Mouse (Mus musculus) heart, postnatal 0 days (tissue): ENCODE results near the gene Pigg. TPM values are rescaled to one million over a fixed set of nuclear protein-coding genes. Genes with fewer than 3 reads are reported as not detected.

Experiments
- ATAC-seq: fragments of 200-750 bp; cut with Nextera tagmentation; 2 replicates; pipeline ENCODE4 v1.8.0; 2017; ENCODE audit warnings: low read depth, moderate number of reproducible peaks, moderate library complexity; ENCODE audit not compliant: insufficient read depth
- DNase-seq: peaks from one replicate; pipeline ENCODE4 v3.0.0-alpha.2; 2016; ENCODE audit warnings: low spot score
- H3K27ac ChIP-seq: fragments of 300-500 bp; sonication (generic); 2 replicates; pipeline ENCODE4 v1.5.1; 2014; ENCODE audit warnings: low read depth, mild to moderate bottlenecking
- H3K27me3 ChIP-seq: fragments of 300-500 bp; sonication (generic); 2 replicates; pipeline ENCODE4 v1.6.1; 2014; ENCODE audit warnings: low read length, mixed read lengths; ENCODE audit not compliant: control insufficient read depth, insufficient read depth
- H3K36me3 ChIP-seq: fragments of 300-500 bp; sonication (generic); replicated peaks from 2 replicates; pipeline ENCODE4 v1.6.1; 2014; ENCODE audit warnings: low read length, mixed read lengths; ENCODE audit not compliant: control insufficient read depth, insufficient read depth
- H3K4me1 ChIP-seq: fragments of 300-500 bp; sonication (generic); 2 replicates; pipeline ENCODE4 v1.6.1; 2014; ENCODE audit warnings: antibody characterized with exemption; ENCODE audit not compliant: control insufficient read depth, insufficient read depth
- H3K4me2 ChIP-seq: fragments of 300-500 bp; sonication (generic); 2 replicates; pipeline ENCODE4 v1.6.1; 2014; ENCODE audit warnings: low read depth, mild to moderate bottlenecking, low read length, moderate library complexity
- H3K4me3 ChIP-seq: fragments of 300-500 bp; sonication (generic); 2 replicates; pipeline ENCODE4 v1.5.1; 2014; ENCODE audit warnings: low read depth, low read length
- H3K9ac ChIP-seq: fragments of 300-500 bp; sonication (generic); replicated peaks from 2 replicates; pipeline ENCODE4 v1.6.1; 2014; ENCODE audit warnings: low read depth, low read length, mixed read lengths
- H3K9me3 ChIP-seq: fragments of 300-500 bp; sonication (generic); replicated peaks from 2 replicates; pipeline ENCODE4 v1.6.1; 2016; ENCODE audit warnings: low read length; ENCODE audit not compliant: control insufficient read depth
- CTCF ChIP-seq: IDR thresholded peaks from 2 replicates; pipeline ENCODE4 v1.5.1; 2016; ENCODE audit warnings: antibody characterized with exemption, control low read depth, low read depth
- EP300 ChIP-seq: IDR thresholded peaks from 2 replicates; pipeline ENCODE4 v1.6.1; 2016; ENCODE audit warnings: antibody characterized with exemption, low read depth
- WGBS: fragments of 180-500 bp; shearing (Covaris S2); extraction: QIAGEN DNeasy Blood & Tissue Kit; methylation state at CpG from one replicate; pipeline ENCODE4 v1.1.7; 2014; 5-methylcytosine and 5-hydroxymethylcytosine counted together
- polyA plus RNA-seq: library from polyadenylated mRNA; unstranded; fragments of >200 nt; fragmentation: Nextera tagmentation; extraction: Ambion mirVana; gene quantifications from 2 replicates; pipeline ENCODE4 v1.2.1, GENCODE M21; 2015
- total RNA-seq: library from RNA; depleted of rRNA; stranded (reverse); fragments of >200 nt; gene quantifications from 2 replicates; pipeline ENCODE4 v1.2.3, GENCODE M21; 2014; ENCODE audit warnings: low replicate concordance

Pigg gene
- total and polyA plus RNA-seq, 2 experiments from 2014 or later, result 4.6 to 6.5 TPM

- TF ChIP-seq CTCF (no peak), EP300 (no peak)
- Histone ChIP-seq H3K27me3 (peaks cover 96% of the 10 kb centered on the region), H3K36me3 (no peaks in the 10 kb centered on the region), H3K4me2 (peak within 1 kb of the TSS; percentile 93), H3K9ac (no peak within 1 kb of the TSS; the same call in 1 of the 2 replicates), H3K27ac (no peak within 1 kb of the TSS), H3K4me1 (peaks cover 9% of the 10 kb centered on the region; the same call in 1 of the 2 replicates), H3K4me3 (peak within 1 kb of the TSS; percentile 59), H3K9me3 (no peaks in the 10 kb centered on the region)
- DNase-seq (no peak), ATAC-seq (no peak; the same call in 1 of the 2 replicates)
- WGBS, result under 1% methylated on average over 19 of the region's 36 CpGs
These were observed 55.5 kb downstream of the Pigg start, which contains the start of gene Gm42517 for GRCm38 (mm10) chr5:108367871-108368332. Gm42517 (minus strand) TSS chr5:108367922.

- TF ChIP-seq EP300, result no peak
- TF ChIP-seq CTCF, result no peak
- Histone ChIP-seq H3K9me3 (no peaks in the 10 kb centered on the region), H3K4me2 (peak overlapping the region; percentile 93), H3K27me3 (peaks cover 92% of the 10 kb centered on the region), H3K27ac (no peak overlapping the region), H3K36me3 (no peaks in the 10 kb centered on the region), H3K4me1 (peaks cover 9% of the 10 kb centered on the region; the same call in 1 of the 2 replicates), H3K9ac (no peak overlapping the region), H3K4me3 (peak overlapping the region; percentile 59)
- DNase-seq (no peak), ATAC-seq (no peak)
- 6% methylated on average over 6 of the region's 6 CpGs for WGBS
These were observed 56.0 kb downstream of the Pigg start for GRCm38 (mm10) chr5:108368446-108368845.

DNA sequence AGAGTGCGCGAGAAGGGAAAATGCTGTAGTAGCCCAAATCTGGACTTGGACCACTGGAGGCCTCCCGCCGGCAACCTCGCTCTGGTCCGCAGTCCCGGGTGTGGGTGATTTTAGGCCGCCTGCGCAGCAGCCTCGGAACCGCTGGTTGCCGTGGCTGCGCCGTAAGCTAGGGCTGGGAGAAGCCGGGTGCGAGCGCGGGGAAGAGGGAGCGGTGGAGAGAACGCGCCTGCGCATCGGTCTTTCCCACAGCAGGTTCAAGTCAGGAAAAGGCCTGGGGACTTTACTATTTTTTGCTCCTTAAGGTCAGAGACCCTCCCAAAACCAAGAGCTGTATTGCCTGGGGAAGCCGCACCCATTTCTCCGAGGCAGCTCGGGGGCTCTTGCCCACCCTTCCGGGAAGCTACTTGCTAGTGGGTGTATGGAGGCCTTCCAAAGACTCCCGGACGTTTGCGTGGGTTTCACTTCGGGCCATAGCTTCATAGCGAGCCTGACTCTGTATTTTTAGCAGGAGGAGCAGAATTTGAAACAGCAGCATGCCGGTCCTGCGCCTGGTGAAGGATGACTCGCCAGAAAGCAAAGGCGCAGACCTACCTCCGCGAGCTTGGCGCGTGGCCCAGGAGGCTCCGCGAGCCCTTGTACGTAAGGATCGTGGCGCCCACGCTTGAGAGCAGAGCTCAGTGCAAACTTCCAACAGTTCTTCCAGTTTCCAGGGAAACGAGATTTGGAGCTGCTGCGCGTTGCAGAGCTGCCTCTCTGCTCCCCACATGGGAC, 56.6 kb downstream of the Pigg start:
- Histone ChIP-seq H3K4me2 (peak overlapping the region; percentile 82), H3K9ac (no peak overlapping the region), H3K36me3 (no peaks in the 10 kb centered on the region), H3K27ac (no peak overlapping the region), H3K4me3 (peak overlapping the region; percentile 59), H3K27me3 (peaks cover 86% of the 10 kb centered on the region), H3K9me3 (no peaks in the 10 kb centered on the region), H3K4me1 (peaks cover 9% of the 10 kb centered on the region; the same call in 1 of the 2 replicates)
- TF ChIP-seq CTCF (no peak), EP300 (no peak)
- no peak; the same call in 1 of the 2 replicates for ATAC-seq
- no peak for DNase-seq
- WGBS, result 1% methylated on average over 49 of the region's 49 CpGs

DNA sequence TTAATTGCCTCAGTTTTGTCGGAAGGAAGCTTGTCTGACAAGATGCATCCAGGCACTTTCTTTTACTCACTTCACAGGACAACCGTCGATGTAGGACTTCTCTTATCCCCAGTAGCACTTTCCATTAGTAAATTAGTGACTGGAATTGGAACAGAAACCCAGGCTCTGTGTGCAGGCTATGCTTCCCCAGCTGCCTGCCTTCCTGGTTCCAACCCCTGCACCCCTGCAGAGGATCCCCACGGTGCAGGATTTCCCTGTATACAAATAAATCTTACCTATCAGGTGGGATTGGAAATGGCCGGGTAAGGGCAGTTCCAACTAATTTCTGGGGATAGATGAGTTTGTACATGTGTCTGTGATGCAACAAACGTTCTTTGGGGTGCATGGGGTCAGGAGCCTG, 57.6 kb downstream of the Pigg start:
- Histone ChIP-seq H3K4me3 (no peak overlapping the region), H3K9me3 (no peaks in the 10 kb centered on the region), H3K9ac (no peak overlapping the region), H3K36me3 (no peaks in the 10 kb centered on the region), H3K4me1 (peaks cover 9% of the 10 kb centered on the region; the same call in 1 of the 2 replicates), H3K4me2 (no peak overlapping the region), H3K27me3 (peaks cover 77% of the 10 kb centered on the region), H3K27ac (no peak overlapping the region)
- TF ChIP-seq CTCF (no peak), EP300 (no peak)
- DNase-seq, result no peak
- ATAC-seq, result no peak
- WGBS, result 4% methylated on average over 6 of the region's 6 CpGs

- H3K9me3 ChIP-seq, result no peaks in the 10 kb centered on the region
- H3K27me3 ChIP-seq, result peaks cover 42% of the 10 kb centered on the region
- no peak overlapping the region for H3K9ac ChIP-seq
- TF ChIP-seq EP300, result no peak
- no peak for TF ChIP-seq CTCF
- no peak for DNase-seq
- no peaks in the 10 kb centered on the region for H3K36me3 ChIP-seq
- no peak for ATAC-seq
- no peak overlapping the region for H3K4me2 ChIP-seq
- 63% methylated on average over 5 of the region's 5 CpGs for WGBS
- no peak overlapping the region for H3K4me3 ChIP-seq
- H3K27ac ChIP-seq, result no peak overlapping the region
- H3K4me1 ChIP-seq, result no peaks in the 10 kb centered on the region
These were observed 61.7 kb downstream of the Pigg start for GRCm38 (mm10) chr5:108374079-108374478.
